Mouse (Mus musculus) hindbrain, embryonic 15.5 days (tissue): Measurements from ENCODE around the gene Ubxn11. TPM values are rescaled to one million over a fixed set of nuclear protein-coding genes. Genes with fewer than 3 reads are reported as not detected.

ENCODE experiments used
- ATAC-seq: fragments of 200-750 bp; cut with Nextera tagmentation; 2 replicates; pipeline ENCODE4 v1.8.0; 2017; ENCODE audit warnings: low read depth, moderate number of reproducible peaks, moderate TSS enrichment; ENCODE audit not compliant: low FRiP score
- H3K27ac ChIP-seq: fragments of 300-500 bp; sonication (generic); replicated peaks from 2 replicates; pipeline ENCODE4 v1.5.1; 2015; ENCODE audit warnings: mild to moderate bottlenecking, inconsistent platforms
- H3K27me3 ChIP-seq: fragments of 300-500 bp; sonication (generic); 2 replicates; pipeline ENCODE4 v1.6.1; 2015; ENCODE audit warnings: control low read depth, inconsistent platforms
- H3K36me3 ChIP-seq: fragments of 300-500 bp; sonication (generic); 2 replicates; pipeline ENCODE4 v1.6.1; 2015; ENCODE audit warnings: control low read depth, inconsistent platforms
- H3K4me1 ChIP-seq: fragments of 300-500 bp; sonication (generic); replicated peaks from 2 replicates; pipeline ENCODE4 v1.6.1; 2015; ENCODE audit warnings: control low read depth, inconsistent platforms
- H3K4me2 ChIP-seq: fragments of 300-500 bp; sonication (generic); 2 replicates; pipeline ENCODE4 v1.6.1; 2015; ENCODE audit warnings: moderate library complexity, mild to moderate bottlenecking, inconsistent platforms
- H3K4me3 ChIP-seq: fragments of 300-500 bp; sonication (generic); 2 replicates; pipeline ENCODE4 v1.5.1; 2015; ENCODE audit warnings: mild to moderate bottlenecking, inconsistent platforms
- H3K9ac ChIP-seq: fragments of 300-500 bp; sonication (generic); 2 replicates; pipeline ENCODE4 v1.6.1; 2015; ENCODE audit warnings: inconsistent platforms
- H3K9me3 ChIP-seq: fragments of 300-500 bp; sonication (generic); 2 replicates; pipeline ENCODE4 v1.6.1; 2016; ENCODE audit warnings: control low read depth, inconsistent platforms
- WGBS: fragments of 180-500 bp; shearing (Covaris S2); methylation state at CpG from one replicate; pipeline ENCODE4 v1.1.7; 2015; 5-methylcytosine and 5-hydroxymethylcytosine counted together
- polyA plus RNA-seq: library from polyadenylated mRNA; unstranded; fragments of >200 nt; fragmentation: Nextera tagmentation; extraction: Ambion mirVana; gene quantifications from 2 replicates; pipeline ENCODE4 v1.2.1, GENCODE M21; 2015

Ubxn11 gene
- polyA plus RNA-seq, 1 experiment from 2014 or later: 21.3 TPM

DNA sequence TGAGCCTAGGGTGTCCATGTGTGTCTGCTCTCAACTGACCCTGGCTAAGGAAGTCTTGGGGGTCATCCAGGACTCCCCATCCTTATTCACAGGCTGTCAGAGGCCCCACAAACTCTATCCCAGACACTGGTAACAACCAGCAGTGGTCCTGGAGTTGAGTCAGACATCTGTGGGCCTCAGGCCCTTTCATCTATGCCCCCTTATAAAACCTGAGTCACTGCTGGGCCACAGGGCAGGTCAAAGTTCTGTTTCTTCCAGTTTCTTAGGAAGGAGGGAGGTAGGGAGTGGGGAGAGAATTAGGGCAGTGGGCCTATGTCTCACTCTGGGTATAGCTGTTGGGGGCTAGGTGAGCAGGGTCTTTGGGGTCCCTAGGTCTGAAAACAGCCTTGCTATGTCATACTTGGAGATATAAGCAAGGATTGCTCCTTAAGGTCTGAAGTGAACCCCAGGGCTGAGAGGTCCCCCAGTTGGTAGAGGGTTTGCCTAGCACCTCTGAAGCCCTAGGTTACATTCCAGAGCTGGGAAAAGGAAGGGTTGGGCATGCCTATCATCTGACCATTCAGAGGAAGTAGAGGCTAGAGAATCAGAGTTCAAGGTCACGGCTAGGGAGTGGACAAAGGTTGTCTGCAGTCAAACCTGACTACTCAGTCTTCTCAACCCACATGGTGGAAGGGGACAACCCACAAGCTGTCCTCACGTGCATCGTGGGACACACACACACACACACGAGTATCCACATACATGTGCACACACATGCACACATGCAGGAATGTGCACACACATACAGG is 33.4 kb upstream of the Ubxn11 start:
- H3K4me1 ChIP-seq: no peaks in the 10 kb centered on the region
- peaks cover 13% of the 10 kb centered on the region for H3K27me3 ChIP-seq
- no peak overlapping the region for H3K9ac ChIP-seq
- 90% methylated on average over 4 of the region's 4 CpGs for WGBS
- H3K9me3 ChIP-seq: no peaks in the 10 kb centered on the region
- no peak overlapping the region for H3K4me3 ChIP-seq
- no peak overlapping the region for H3K27ac ChIP-seq
- no peak overlapping the region for H3K4me2 ChIP-seq
- H3K36me3 ChIP-seq: no peaks in the 10 kb centered on the region
- no peak for ATAC-seq

- 20% methylated on average over 3 of the region's 3 CpGs for WGBS
- Histone ChIP-seq H3K36me3 (no peaks in the 10 kb centered on the region), H3K9ac (no peak overlapping the region), H3K4me3 (no peak overlapping the region), H3K4me2 (no peak overlapping the region), H3K27me3 (peaks cover 15% of the 10 kb centered on the region; the same call in 1 of the 2 replicates), H3K9me3 (no peaks in the 10 kb centered on the region), H3K27ac (no peak overlapping the region), H3K4me1 (peaks cover 8% of the 10 kb centered on the region)
- ATAC-seq: peak; percentile 75
These were observed 23.7 kb upstream of the Ubxn11 start for GRCm38 (mm10) chr4:134078694-134079093.

GRCm38 (mm10) chr4:134080674-134081073 is 21.7 kb upstream of the Ubxn11 start:
- WGBS: 92% methylated on average over 4 of the region's 4 CpGs
- ATAC-seq: no peak
- H3K4me2 ChIP-seq: no peak overlapping the region

GRCm38 (mm10) chr4:134081730-134082386 is 20.5 kb upstream of the Ubxn11 start:
- peaks cover 8% of the 10 kb centered on the region for H3K4me1 ChIP-seq
- peak overlapping the region; percentile 37 for H3K9ac ChIP-seq
- H3K9me3 ChIP-seq: no peaks in the 10 kb centered on the region
- no peaks in the 10 kb centered on the region for H3K36me3 ChIP-seq
- H3K4me3 ChIP-seq: peak overlapping the region; percentile 49
- under 1% methylated on average over 41 of the region's 41 CpGs for WGBS
- peaks cover 15% of the 10 kb centered on the region; the same call in 1 of the 2 replicates for H3K27me3 ChIP-seq
- peak overlapping the region; percentile 78 for H3K4me2 ChIP-seq
- no peak overlapping the region for H3K27ac ChIP-seq
- ATAC-seq: peak; percentile 85

More at GRCm38 (mm10) chr4:134080674-134081073, 21.7 kb upstream of the Ubxn11 start:
- Histone ChIP-seq H3K4me1 (peaks cover 8% of the 10 kb centered on the region), H3K4me3 (no peak overlapping the region), H3K36me3 (no peaks in the 10 kb centered on the region), H3K27ac (no peak overlapping the region), H3K9me3 (no peaks in the 10 kb centered on the region), H3K9ac (no peak overlapping the region), H3K27me3 (peaks cover 15% of the 10 kb centered on the region; the same call in 1 of the 2 replicates)

DNA sequence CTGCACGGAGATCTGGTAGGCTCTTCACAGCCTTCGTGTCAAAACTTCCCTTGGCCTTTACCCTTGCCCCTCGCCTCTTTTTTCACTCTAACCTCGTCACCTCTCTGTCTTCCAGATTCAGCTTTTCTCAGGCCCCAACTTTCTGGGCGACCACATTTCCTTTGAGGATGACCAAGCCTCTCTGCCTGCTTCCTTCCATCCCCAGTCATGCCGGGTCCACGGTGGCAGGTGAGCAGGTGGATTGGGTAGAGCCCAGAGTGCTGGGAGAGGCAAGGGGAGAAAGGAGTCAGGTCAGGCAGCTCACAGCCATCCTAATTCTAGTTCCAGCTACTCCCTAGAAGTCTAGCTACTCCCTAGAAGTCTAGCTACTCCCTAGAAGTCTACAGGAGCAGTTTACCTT is 19.9 kb upstream of the Ubxn11 start:
- H3K36me3 ChIP-seq: no peaks in the 10 kb centered on the region
- H3K27me3 ChIP-seq: peaks cover 15% of the 10 kb centered on the region; the same call in 1 of the 2 replicates
- peak overlapping the region; percentile 78 for H3K4me2 ChIP-seq
- H3K9me3 ChIP-seq: no peaks in the 10 kb centered on the region
- WGBS: 16% methylated on average over 7 of the region's 7 CpGs
- H3K27ac ChIP-seq: no peak overlapping the region
- peaks cover 8% of the 10 kb centered on the region for H3K4me1 ChIP-seq
- ATAC-seq: no peak
- H3K4me3 ChIP-seq: peak overlapping the region; percentile 49
- H3K9ac ChIP-seq: no peak overlapping the region

GRCm38 (mm10) chr4:134084999-134085398 is 17.4 kb upstream of the Ubxn11 start:
- Histone ChIP-seq H3K9me3 (no peaks in the 10 kb centered on the region), H3K4me1 (peaks cover 8% of the 10 kb centered on the region), H3K4me2 (no peak overlapping the region), H3K9ac (no peak overlapping the region), H3K27ac (no peak overlapping the region), H3K4me3 (no peak overlapping the region), H3K27me3 (peaks cover 15% of the 10 kb centered on the region; the same call in 1 of the 2 replicates), H3K36me3 (no peaks in the 10 kb centered on the region)
- ATAC-seq: no peak
- whole genome bisulfite sequencing: 93% methylated on average over 4 of the region's 4 CpGs

GRCm38 (mm10) chr4:134087412-134087811 is 15.0 kb upstream of the Ubxn11 start:
- Histone ChIP-seq H3K9ac (no peak overlapping the region), H3K4me3 (no peak overlapping the region), H3K9me3 (no peaks in the 10 kb centered on the region), H3K27me3 (peaks cover 6% of the 10 kb centered on the region; the same call in 1 of the 2 replicates), H3K36me3 (no peaks in the 10 kb centered on the region), H3K4me2 (peak overlapping the region; percentile 30), H3K27ac (no peak overlapping the region), H3K4me1 (no peaks in the 10 kb centered on the region)
- ATAC-seq: no peak
- 43% methylated on average over 7 of the region's 7 CpGs for WGBS

DNA sequence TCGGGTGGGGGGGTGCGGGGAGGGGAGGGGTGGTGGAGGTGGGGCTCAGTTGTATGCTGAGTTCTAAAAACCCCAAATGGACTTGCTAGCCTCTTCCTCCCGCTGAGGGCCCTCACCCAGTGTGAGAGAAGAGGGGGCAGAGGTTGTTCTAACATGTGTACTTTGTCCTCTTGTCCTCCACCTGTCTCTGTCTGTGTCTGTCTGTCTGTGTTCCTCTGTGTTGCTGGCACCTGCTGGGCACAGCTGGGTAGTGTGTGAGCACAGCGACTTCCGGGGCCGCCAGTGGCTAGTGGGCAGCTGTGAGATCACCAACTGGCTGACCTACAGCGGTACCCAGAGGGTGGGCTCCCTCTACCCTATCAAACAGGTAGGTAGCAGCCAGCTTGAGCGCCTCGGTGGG is 13.3 kb upstream of the Ubxn11 start:
- 78% methylated on average over 9 of the region's 9 CpGs for WGBS
- H3K4me2 ChIP-seq: no peak overlapping the region

GRCm38 (mm10) chr4:134090521-134091224 is 11.7 kb upstream of the Ubxn11 start:
- H3K9ac ChIP-seq: no peak overlapping the region
- H3K4me3 ChIP-seq: no peak overlapping the region
- H3K4me2 ChIP-seq: no peak overlapping the region
- 0 out of 2 replicates have a peak, but pooled peaks cover 2% of the 10 kb centered on the region for H3K27me3 ChIP-seq
- H3K9me3 ChIP-seq: no peaks in the 10 kb centered on the region
- H3K4me1 ChIP-seq: no peaks in the 10 kb centered on the region
- no peaks in the 10 kb centered on the region for H3K36me3 ChIP-seq
- no peak for ATAC-seq
- 84% methylated on average over 16 of the region's 16 CpGs for WGBS
- no peak overlapping the region for H3K27ac ChIP-seq

More for the DNA sequence above, 13.3 kb upstream of the Ubxn11 start:
- Histone ChIP-seq H3K4me3 (no peak overlapping the region), H3K27ac (no peak overlapping the region), H3K9me3 (no peaks in the 10 kb centered on the region), H3K9ac (no peak overlapping the region), H3K36me3 (no peaks in the 10 kb centered on the region), H3K4me1 (no peaks in the 10 kb centered on the region), H3K27me3 (no peaks in the 10 kb centered on the region)
- ATAC-seq: no peak

- no peaks in the 10 kb centered on the region for H3K36me3 ChIP-seq
- H3K4me2 ChIP-seq: no peak overlapping the region
- H3K9ac ChIP-seq: no peak overlapping the region
- no peaks in the 10 kb centered on the region for H3K4me1 ChIP-seq
- H3K9me3 ChIP-seq: no peaks in the 10 kb centered on the region
- no peak overlapping the region for H3K27ac ChIP-seq
- no peak overlapping the region for H3K4me3 ChIP-seq
- WGBS: 87% methylated on average over 6 of the region's 6 CpGs
- no peak for ATAC-seq
- 0 out of 2 replicates have a peak, but pooled peaks cover 2% of the 10 kb centered on the region for H3K27me3 ChIP-seq
These were observed 11.2 kb upstream of the Ubxn11 start for GRCm38 (mm10) chr4:134091225-134091529.

GRCm38 (mm10) chr4:134092382-134093288 is 9.7 kb upstream of the Ubxn11 start:
- whole genome bisulfite sequencing: 73% methylated on average over 6 of the region's 6 CpGs
- Histone ChIP-seq H3K4me3 (no peak overlapping the region), H3K9ac (no peak overlapping the region)

More at GRCm38 (mm10) chr4:134092382-134093288, 9.7 kb upstream of the Ubxn11 start:
- Histone ChIP-seq H3K4me2 (no peak overlapping the region), H3K36me3 (no peaks in the 10 kb centered on the region), H3K27ac (no peak overlapping the region), H3K4me1 (no peaks in the 10 kb centered on the region), H3K9me3 (no peaks in the 10 kb centered on the region), H3K27me3 (0 out of 2 replicates have a peak, but pooled peaks cover 2% of the 10 kb centered on the region)
- no peak for ATAC-seq
